Mouse (Mus musculus) lung, adult 2 months (tissue): Measurements from ENCODE around the gene Ankrd55.

Experiments used
- CTCF ChIP-seq: fragments of 200-500 bp; IDR thresholded peaks from 2 replicates; pipeline ENCODE4 v1.5.1; 2011; ENCODE audit warnings: mild to moderate bottlenecking, low read length, control low read depth; ENCODE audit not compliant: insufficient read depth
- POLR2A ChIP-seq: fragments of 200-500 bp; IDR thresholded peaks from 2 replicates; pipeline ENCODE4 v1.6.1; 2011; ENCODE audit warnings: low read depth, mild to moderate bottlenecking, control low read depth, low read length, borderline replicate concordance; ENCODE audit errors: extremely low read depth

DNA sequence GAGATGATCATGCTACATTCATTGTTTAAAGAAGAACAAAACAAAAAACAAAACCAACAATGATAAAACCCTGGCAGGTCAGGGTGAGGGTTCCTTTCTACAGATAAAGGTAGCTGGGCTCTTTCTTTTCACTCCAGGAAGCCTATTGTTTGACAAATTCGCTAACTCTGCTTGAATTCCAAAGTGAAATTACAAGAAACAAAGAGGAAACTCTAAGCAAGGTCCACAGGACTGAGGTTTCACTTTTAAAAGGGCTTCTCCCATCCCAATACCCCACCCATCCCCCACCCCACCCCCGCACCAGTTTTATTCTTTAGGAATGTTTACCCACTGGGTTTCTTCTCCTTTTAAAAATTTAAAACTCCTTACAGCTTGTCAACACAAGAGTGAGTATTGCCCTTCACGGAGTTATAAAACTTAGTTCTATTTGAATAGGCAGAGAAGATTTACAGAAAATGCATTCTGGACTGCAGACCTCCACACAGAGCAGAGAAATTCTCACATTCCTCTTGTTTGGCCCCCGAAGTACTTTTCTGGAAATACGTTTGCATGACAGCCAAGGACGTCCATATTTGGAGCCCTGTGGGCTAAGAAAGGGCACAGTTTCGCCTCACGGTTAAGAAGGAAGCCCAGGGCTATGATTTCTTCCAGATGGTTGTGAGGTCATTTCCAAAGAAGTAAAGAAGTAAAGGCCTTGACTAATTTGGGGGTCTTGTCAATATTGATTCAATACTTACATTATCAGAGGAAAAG lies 128.3 kb downstream of the Ankrd55 start:
- TF ChIP-seq CTCF (no peak), POLR2A (no peak)
